Mouse (Mus musculus): ENCODE results near the gene Ppp3r2. TPM values are rescaled to one million over a fixed set of nuclear protein-coding genes. Genes with fewer than 3 reads are reported as not detected.

The Ppp3r2 gene
- under 1 TPM; 0.47 to 0.75 TPM for total RNA-seq (2021)
- long read RNA-seq, experiment 1, result 0 reads
- long read RNA-seq, experiment 2, result 0 reads

DNA sequence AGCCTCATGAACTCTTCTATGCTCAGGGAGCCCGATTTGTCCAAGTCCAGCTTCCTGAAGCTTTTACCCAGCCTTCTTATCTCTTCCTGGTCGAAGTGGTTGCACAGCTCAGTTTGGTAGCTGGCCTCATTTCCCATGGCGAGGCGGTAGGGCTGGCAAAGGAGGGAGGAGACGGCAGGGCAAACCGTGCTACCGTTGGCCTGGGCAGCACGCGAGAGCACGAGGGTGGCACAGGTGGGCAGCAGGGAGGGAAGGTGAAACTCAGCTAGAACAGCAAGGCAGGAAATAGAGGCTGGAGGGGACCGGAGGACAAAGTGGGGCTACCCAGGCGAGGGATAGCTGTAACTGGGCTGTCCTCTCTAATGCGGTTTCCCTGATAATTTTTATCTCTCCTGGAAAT, at the start of gene Ppp3r2:
Gene Ppp3r2 (minus strand): TSS at position 213 of the 400 bp plus-strand sequence.
- DNase-seq (ENCODE audit: low spot score in 2 of 2), result no peak
- intact Hi-C loops (cut with DNase I), result loop anchor here (10.0 kb wide), 1 partner anchor 163 kb away; the partner anchor contains the start of gene Grin3a

DNA sequence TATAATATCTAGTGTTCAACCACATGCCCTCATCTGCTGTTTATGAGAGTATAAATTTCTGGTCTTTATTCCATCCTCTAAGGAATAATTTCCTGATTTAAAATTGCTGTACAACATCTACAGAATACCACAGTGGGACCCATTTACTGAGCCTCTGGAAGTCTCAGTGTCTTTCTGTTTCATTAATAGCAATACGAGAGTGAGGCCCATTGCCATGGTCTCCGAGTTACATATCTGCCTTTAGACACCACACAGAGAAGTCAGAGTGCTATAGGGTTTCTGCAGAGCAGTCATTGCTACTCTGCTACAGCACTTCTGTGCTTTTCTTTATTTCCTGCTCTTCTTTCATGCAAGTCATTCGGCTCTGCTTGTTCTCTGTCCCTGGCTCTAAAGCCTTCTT, 47.5 kb upstream of the Ppp3r2 start:
- intact Hi-C loops (cut with DNase I), result no loop called here
- no peak for DNase-seq (ENCODE audit: low spot score in 2 of 2)

DNA sequence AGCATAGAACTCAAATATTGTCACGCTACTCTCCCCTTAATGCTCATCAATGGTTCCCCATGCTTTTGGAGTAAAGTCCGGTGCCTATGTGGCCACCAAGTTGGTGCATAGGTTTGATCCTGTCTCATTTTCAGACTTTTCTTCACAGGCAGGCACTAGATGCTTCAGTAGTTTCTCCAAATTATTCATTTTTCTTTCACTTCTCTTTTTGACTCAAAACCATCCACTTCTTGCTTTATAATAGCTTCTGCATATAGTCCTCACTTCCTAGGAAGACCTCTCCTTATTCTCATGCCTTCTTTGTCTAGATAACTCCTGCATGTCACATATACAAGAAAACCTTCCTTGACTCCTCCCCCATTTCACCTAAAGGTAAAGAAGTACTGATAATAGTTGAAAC, 42.1 kb upstream of the Ppp3r2 start:
- intact Hi-C loops (cut with DNase I), result no loop called here
- DNase-seq (ENCODE audit: low spot score in 2 of 2), result no peak

DNA sequence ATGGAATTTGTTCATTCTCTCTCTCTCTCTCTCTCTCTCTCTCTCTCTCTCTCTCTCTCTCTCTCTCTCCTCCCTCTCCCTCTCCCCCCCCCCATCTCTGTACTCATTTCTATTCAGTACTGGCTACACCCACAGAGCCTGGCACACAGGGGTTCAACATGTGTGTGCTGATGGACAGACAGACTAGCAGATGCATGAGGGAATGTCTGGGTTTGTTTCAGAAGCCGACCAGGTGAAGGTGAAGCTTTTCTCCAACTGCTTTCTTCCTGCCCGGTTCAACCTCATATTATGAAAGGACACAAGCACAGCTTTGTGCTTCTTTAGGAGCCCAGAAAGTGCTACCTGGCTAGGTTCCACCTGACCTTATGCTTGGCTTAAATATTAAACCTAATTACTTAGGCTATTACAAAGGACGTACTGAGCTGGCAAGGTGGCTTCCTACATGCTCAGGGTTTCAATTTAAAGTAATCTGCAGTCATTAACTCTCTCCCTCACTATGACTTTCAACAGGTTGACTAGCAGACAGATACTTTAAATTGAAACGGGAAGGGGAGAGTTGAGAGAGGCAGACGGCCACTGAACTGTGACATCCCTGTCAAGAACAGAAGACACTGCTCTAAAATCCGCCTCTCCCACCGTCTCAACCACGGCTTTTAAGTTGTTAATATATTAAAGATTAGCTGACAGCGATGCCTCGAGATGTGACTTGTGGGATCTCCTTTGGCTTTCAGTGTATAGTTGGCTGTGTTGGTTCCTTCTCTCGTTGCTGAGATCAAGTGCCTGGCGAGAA, 9.8 kb upstream of the Ppp3r2 start:
- DNase-seq (ENCODE audit: low spot score in 2 of 2), result no peak
- intact Hi-C loops (cut with DNase I), result no loop called here

DNA sequence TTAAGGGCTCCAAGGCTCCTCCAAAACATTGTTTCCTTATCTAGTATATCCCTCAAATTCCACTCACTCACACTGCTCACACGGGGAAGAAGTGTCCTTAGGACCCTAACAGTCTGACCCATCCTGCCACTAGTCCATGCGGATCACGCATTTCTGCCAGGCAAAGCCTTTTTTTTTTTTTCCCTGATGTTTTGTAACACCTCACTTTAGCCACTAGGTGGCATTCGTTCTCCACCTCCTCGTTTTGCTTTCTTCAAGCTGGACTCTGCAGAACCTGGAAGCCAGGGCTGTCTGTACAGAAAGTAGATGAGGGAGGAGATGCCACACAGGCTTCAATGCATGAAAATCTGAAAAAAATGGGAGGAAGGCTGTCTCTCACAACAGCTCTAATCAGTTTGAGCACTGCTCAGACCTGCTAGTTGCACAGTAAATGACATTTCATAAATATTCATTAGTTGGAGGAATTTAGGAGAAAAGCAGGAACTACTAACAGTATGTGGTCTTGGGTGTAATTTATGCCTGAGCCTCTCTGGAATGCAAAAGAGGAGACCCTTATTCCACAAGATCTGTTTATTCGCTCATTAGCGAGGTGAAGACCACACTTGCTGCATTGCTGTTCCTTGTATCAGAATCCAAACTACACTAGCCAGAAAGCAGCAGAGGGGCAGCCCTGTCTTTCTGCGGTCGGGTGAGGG, 6.9 kb upstream of the Ppp3r2 start:
- intact Hi-C loops (cut with DNase I), result loop anchor here (2.0 to 10.0 kb wide), 2 partner anchors 156 to 270 kb away; partner anchors contain the start of gene Grin3a
- DNase-seq (ENCODE audit: low spot score in 2 of 2), result peak; percentile 41 to 54

DNA sequence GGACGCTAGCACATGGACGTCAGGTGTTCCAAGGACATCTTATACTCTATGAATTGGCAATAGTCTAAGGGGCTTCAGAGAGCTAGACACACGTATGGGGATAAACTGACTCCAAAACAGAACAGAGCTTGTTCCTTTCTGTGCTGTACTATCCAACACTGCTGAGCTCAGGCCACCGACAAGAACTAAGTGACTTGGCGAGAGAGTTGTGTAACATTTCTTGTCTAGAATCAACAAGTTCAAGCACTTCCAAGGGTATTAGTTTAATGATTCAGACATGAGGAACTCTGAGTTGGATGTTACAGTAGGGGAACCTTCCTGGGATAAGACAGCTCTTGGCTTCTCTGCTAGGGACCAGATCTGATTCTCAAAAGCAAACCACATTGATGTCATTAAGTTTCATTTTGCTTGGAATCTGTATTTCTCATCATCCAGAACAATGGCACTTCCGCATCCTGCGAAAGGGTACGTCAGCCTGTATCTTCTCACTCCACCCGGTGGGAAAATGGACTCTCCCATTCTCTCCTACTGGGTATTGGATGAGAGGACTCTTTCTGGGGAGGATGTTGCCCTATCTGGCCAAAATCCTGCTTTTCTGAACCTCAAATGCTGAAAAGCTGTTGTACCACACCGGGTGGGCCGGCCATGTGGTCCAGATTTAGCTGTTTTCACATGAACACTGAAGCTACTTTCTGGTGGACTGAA, 1.5 kb downstream of the Ppp3r2 start:
- no peak for DNase-seq (ENCODE audit: low spot score in 2 of 2)
- intact Hi-C loops (cut with DNase I), result loop anchor here (10.0 kb wide), 1 partner anchor 164 kb away; the partner anchor contains the start of gene Grin3a

DNA sequence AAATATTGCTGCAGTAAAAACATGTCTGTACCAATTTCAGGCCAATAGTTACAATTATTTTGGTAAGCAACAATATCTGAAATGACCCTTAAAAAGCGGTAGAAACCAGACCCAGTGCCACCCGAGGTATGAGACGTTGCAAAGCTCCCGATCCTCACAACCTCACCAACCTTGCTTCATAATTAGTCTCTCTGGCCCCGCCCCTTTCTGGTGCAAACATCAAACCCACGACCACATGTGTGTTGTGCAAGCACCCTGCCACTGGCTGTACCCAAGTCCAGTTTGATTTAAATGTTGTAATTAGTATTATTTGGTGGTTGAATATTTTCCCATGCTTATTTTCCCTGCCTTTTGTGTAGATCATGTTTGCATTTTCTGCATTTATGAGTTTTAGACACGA, 5.0 kb downstream of the Ppp3r2 start:
- intact Hi-C loops (cut with DNase I), result no loop called here
- no peak for DNase-seq (ENCODE audit: low spot score in 2 of 2)

DNA sequence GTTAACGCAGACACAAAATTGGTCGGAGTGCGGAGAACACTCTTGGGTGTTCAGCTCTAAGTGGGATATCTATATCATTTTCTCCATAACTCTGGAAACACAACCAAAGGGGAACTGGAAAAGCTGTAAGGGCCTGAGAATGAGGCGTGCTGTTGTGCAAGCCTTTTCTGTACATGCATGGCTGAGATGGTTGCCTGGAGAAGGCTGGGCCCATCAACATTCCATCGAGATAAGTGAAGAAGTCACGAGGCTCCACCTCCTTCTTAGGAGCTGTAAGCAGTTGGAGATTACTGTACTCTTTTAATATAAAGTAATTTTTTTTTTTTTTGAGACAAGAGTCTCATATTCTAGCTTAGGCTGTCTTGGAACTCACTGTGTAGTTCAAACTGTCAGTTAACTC, 5.8 kb downstream of the Ppp3r2 start:
- intact Hi-C loops (cut with DNase I), result no loop called here
- no peak for DNase-seq (ENCODE audit: low spot score in 2 of 2)

DNA sequence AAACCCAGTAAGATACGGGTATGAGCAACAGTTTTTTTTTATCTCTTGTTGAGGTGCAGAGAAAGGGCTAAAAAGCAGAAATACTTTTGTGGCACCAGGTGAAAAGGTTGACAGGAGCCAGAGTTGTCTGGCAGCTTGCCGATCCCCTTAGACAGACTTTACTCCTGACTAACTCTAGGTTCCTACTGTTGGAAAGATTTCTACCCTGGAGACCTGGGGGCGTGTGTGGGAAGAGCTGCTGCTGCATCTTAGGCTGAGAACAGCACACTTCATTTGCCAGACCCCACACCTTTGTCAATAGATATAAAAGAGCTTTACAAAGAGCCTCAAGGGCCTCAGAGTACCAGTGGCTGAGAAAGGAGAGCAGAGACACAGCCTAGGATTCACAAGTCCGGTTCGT, 17.0 kb downstream of the Ppp3r2 start:
- DNase-seq (ENCODE audit: low spot score in 2 of 2), result peak in 1 of 2 experiments; percentile 14
- intact Hi-C loops (cut with DNase I), result no loop called here

DNA sequence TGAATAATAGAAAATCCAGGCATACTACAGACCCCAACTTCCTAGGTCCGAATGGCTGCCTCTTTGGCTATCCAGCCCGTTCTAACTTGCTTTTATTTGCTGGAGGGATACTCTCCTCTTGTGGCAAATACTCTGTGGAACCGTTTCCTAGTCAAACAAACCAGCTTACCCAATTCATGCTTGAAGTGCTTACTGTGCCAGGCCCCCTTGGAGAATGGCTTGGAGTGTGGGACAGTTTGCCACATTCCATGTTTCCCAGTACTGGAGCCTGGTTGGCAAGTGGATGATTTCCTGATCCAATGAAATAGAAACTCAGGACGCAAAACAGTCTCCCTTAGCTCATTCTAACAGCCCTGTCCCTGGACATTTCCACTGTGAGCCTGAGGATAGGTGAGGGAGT, 19.6 kb downstream of the Ppp3r2 start:
- intact Hi-C loops (cut with DNase I), result no loop called here
- DNase-seq (ENCODE audit: low spot score in 2 of 2), result no peak

DNA sequence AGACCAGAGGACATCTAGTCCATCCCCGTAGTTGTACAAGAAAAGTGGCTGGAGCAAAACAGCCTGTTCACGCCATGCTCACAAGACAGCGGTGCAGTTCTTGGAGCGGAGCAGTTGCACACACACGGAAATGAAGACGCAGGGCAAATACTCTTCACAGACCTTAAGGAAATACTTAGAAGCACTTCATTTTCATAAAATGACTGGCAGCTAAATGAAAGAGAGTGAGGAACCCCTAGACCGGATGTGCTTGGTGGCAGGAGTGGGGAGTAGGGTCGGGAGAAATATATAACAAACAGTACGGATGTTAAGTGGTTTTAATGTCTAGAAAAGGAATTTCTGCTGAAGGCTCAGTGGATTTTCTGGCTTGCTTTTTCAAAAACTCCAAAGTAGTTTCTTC, 20.2 kb downstream of the Ppp3r2 start:
- intact Hi-C loops (cut with DNase I), result no loop called here
- no peak for DNase-seq (ENCODE audit: low spot score in 2 of 2)

DNA sequence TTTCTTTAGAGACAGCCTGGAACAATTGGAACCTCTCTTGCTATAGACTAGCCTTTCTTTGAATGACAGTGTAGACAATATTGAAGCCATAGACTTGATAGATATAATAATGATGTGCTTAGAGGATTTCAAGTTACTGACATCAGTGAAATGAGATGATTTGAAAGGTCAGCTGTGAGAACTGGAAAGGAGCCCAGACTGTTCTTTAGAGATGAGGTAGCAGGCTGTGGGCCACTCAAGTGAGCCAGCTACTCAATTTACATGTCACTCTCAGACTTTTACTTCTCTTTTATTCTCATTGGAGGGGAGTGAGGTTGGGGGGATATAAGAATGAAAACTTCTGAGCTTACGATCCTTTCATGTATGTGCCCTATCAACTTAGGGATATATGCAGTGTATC, 22.4 kb downstream of the Ppp3r2 start:
- DNase-seq (ENCODE audit: low spot score in 2 of 2), result no peak
- intact Hi-C loops (cut with DNase I), result no loop called here

DNA sequence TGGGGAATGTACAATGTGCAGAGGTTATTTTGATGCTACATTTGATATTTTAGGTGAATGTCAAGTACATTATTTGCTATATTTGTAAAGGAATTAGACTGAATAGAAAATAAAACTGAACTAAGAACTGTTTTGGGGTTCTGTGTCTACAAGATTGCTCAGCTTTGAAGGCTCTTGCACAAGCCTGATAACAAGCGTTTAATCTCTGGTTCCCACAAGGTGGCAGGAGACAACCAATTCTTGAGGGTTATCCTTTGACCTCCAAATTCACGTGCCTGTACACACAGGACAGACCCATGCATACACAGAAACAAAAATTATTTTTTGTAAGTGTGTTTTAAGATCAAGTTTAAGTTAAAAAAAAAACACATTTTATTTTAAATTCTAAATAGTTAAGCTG, 41.9 kb downstream of the Ppp3r2 start:
- no peak for DNase-seq (ENCODE audit: low spot score in 2 of 2)
- intact Hi-C loops (cut with DNase I), result no loop called here

DNA sequence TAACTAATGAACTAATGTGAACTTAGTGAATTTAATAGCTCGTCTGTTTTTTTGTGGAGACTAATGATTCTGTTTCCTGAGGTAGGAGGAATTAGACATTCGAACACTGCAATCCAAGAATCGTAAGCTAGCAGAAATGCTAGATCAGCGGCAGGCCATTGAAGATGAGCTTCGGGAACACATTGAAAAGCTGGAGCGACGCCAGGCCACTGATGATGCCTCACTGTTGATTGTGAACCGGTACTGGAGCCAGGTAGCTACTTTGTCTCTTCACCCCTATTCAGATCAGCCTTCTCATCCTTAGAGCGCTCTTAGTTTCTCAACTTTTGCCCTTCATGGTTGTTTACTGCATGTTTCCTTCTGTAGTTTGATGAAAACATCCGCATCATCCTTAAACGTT, 44.0 kb downstream of the Ppp3r2 start:
- no peak for DNase-seq (ENCODE audit: low spot score in 2 of 2)
- intact Hi-C loops (cut with DNase I), result no loop called here

DNA sequence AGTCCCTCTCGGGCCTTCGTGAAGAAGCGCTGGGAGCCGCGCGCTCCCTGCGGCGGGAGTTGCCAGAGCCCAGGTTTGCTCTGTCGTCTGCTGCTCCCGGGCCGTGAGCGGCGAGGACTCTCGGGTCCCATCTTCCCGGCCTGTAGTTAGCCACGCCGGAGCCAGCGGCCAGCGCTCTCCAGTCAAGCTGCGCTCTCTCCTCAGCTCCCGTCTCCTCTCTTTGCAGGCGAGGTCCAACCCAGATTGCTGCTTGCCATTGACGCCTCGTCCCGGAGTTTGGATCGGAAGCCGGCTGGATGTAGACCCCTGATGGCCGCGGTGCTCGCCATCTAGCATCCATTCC, 49.7 kb downstream of the Ppp3r2 start:
- intact Hi-C loops (cut with DNase I), result no loop called here
- no peak for DNase-seq (ENCODE audit: low spot score in 2 of 2)

DNA sequence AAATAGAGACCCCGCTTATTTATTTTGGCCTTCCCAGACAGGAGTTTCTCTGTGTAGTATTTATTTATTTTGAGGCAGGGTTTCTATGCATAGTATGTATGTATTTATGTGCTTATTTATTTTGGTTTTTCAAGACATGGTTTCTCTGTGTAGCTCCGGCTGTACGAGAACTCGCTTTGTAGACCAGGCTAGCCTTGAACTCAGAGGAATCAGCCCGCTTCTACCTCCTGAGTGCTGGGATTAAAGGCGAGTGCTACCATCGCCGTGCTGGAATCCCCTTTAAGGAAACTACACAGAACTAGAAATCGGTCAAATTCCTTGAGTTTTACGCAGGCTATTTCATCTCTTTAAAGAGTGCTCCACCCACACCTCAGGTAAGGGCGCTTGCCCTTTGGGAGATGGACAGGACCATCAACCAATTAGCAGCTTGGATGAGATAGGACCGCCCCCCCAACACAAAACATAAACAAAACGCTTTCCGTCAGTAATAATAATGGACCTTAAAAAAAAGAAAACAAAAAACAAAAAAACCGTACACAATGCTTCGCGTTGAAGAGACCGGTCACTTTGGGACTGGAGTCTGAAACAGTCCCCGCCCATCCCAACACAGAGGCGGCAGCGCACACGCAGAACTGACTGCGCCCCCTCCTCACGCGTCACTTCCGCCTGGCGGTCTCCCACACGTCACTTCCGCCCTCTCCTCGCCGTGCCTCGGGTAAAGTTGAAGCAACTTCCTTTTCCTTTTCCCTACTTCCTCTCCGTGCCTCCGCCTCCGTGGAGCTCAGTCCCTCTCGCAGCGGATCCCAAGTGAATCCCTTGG, 50.3 kb downstream of the Ppp3r2 start, which contains the start of gene Rnf20:
Gene Rnf20 (plus strand): TSS at position 688 of the 820 bp plus-strand sequence.
- DNase-seq (ENCODE audit: low spot score in 2 of 2), result peak; percentile 96 to 97
- intact Hi-C loops (cut with DNase I), result no loop called here

DNA sequence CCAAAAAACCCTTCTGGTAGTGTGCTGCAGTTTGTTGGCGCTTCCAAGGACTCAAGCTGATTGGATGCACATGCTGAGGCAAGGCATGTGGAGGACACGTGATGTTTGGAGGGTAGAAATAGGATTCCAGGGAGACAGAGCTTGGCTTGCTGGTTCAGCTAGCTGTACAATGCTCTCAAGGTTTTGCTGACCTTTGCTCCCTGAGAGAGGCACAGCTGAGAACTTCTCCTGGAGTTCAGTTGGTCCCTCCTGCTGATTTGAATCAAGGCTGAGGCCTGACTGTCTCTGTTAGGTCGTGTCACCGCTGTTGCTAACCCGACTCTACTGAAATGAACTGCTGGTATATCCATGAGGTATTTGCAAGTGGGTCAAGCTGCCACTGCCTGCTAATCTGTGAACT, 52.9 kb downstream of the Ppp3r2 start:
- DNase-seq (ENCODE audit: low spot score in 2 of 2), result no peak
- intact Hi-C loops (cut with DNase I), result loop anchor here (5.0 kb wide), 1 partner anchor 937 kb away; no protein-coding TSS in a partner anchor

All from left cerebral cortex, postnatal 14 days (tissue).